Mouse (Mus musculus): ENCODE results near the gene Eif4enif1. TPM values are rescaled to one million over a fixed set of nuclear protein-coding genes. Genes with fewer than 3 reads are reported as not detected.
A peak's percentile ranks its signal among the peaks of the same experiment; 100 is the strongest.
"Not testable (repeated sequence)": the region's sequence is repeated elsewhere in the genome, so short reads cannot be mapped to it uniquely, and the experiment has no call there.

The Eif4enif1 gene
- total RNA-seq, 4 experiments from 2014 or later = 46.4 to 69.5 (median 53.9) TPM

GRCm38 (mm10) chr11:3181971-3182370 lies 20.2 kb upstream of the Eif4enif1 start:
- DNase-seq = not testable (repeated sequence)

GRCm38 (mm10) chr11:3182707-3183106 lies 19.5 kb upstream of the Eif4enif1 start:
- not testable (repeated sequence) for DNase-seq

DNA sequence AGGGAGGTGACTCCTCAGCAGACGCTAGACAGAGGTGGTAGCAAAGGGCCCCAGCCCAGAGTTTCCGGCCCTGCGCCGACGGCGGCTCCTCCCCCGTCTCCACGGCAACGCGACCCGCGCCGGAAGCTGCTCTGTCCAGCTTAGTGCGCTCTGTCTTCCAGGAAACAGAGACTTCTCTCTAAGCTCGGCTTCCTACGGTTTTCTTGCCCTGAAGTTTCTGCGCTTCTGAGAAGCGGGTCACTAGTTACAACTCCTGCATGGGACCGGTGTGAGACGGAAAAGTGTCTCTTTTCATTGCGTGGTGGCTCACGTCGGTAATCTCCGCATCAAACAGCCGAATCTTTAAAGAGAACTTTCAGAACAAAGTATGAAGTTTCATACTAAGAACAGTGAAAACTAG lies 8.8 kb upstream of the Eif4enif1 start, which contains the start of gene Sfi1:
Gene Sfi1 (minus strand): TSS at position 101 of the 400 bp plus-strand sequence.
- no peak for DNase-seq

- DNase-seq = not testable (repeated sequence)
These were observed 1.6 kb upstream of the Eif4enif1 start for GRCm38 (mm10) chr11:3200636-3201035.

GRCm38 (mm10) chr11:3201326-3202230 lies 614 bp upstream of the Eif4enif1 start:
- DNase-seq = no peak

DNA sequence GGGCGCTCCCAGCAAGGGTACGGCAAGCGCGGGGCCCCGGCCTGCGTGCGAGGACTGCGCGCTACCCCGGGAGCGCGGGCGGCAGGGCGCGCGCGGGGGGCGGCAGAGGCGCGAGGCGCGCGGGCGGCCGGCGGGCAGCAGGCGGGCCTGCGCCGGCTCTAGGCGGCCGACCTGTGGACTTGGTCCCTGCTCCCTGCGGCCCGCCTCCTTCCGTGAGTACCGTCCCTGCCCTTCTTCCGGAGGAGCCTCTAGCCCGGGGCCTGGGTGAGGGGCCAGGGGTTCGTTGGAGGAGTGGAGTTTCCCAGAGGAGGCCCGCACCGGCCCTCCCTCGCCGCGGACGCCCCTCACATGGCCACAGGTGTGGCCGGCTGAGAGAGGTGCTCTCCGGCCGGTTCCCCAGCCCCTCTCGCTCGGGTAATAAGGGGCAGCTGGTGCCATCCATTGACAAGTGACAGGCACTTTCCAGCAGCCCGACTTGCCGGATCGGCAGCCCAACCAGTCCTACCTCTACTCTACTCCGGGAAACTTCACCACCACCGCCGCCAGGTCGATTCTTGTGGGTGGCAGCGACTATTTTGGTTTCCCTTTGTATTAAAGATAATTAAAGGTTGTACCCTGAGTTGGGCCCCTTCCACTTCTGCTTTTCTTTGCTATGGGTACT lies 719 bp downstream of the Eif4enif1 start:
- peak; percentile 62 for DNase-seq

- DNase-seq = no peak
These were observed 1.6 kb downstream of the Eif4enif1 start for GRCm38 (mm10) chr11:3203771-3204170.

GRCm38 (mm10) chr11:3205207-3205606 lies 3.0 kb downstream of the Eif4enif1 start:
- DNase-seq = no peak

DNA sequence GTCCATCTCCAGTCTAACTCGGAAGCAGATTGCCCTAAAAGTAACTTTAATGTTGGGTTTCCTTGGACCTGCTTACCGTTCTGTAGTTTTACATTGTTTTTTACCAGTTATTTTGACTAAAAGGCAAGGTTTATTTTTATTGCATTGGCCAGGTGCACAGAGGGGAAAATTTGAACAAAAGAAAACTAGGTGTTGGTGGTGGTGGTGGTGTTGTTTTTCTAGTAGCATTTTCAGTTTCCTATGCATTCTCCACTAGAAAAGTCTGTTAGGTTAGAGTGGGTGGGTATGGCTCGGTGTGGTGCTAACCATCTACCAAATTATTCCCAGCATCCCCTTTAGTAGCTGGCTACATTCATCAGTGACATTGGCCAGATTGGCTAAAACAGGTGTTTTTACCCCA lies 4.6 kb downstream of the Eif4enif1 start:
- DNase-seq = no peak

DNA sequence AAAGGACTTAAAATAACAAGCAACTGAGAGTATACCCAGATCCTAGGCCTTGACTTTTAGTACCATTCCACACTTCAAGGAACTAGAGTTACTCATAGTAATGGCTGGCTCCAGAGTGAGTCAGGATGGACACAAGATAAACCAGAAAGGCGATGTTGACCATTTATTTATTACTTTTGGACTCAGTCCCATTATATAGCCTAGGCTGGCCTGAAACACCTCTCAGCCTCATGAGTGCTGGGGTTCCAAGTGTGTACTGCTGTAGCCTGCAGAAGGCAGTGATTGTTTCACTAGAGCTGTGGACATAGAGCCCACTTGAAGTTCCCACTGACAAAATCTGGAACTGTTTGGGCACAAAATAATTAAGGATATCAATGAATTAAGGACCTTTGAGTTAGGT lies 10.3 kb downstream of the Eif4enif1 start:
- DNase-seq = no peak

GRCm38 (mm10) chr11:3223105-3223504 lies 20.9 kb downstream of the Eif4enif1 start:
- no peak for DNase-seq

- no peak for DNase-seq
These were observed 24.9 kb downstream of the Eif4enif1 start for GRCm38 (mm10) chr11:3227113-3227512.

DNA sequence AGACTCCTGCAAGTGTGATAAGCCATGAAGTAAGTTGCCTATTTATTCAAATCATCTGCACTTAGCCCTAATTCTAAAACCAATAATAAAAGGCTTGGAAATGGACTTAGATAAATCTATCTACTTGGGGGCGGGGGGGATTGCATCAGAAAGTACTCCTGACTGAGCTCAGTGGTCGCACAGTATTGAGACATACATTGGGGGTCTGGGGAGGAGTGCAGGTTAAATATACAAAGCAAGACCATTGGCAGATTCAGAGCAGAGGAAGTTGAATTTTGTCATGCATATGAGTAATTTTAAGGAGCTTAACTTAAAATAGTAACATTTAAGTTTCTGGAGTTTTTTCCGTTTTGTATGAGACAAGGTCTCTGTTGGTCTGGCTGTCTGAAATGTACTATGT lies 30.1 kb downstream of the Eif4enif1 start:
- no peak for DNase-seq

DNA sequence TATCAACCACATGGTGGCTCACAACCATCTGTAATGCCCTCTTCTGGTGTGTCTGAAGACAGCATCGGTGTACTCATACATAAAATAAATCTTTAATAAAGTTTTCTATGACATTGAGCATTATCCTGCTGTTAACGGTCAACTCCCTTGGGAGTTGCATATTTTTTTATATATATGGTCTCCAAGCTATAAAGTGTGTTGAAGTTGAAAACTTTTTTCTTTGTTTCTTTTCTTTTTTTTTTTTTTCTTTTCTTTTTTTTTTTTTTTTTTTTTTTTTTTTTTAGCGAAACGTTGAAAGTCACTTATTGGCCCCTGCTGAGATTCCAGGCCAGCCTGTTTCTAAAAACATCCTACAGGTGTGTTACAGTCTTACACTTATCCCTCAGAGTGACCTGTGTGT lies 31.5 kb downstream of the Eif4enif1 start:
- no peak for DNase-seq

- DNase-seq = no peak
These were observed 33.1 kb downstream of the Eif4enif1 start for GRCm38 (mm10) chr11:3235277-3235676.

DNA sequence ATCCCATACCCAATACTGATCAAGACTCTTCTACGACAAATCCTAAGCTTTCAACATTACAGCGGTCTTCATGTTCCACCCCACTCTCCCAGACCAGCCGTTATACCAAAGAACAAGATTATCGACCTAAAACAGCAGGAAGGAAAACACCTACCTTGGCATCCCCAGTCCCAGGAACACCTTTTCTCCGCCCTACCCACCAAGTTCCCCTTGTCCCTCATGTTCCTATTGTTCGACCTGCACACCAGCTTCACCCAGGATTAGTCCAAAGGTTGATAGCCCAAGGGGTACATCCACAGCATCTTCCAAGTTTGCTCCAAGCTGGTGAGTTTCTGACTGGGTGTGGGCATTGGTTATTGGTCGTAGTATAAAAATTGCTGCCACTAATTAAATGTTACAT lies 40.2 kb downstream of the Eif4enif1 start:
- DNase-seq = no peak

GRCm38 (mm10) chr11:3243771-3244170 lies 41.6 kb downstream of the Eif4enif1 start:
- DNase-seq = no peak

DNA sequence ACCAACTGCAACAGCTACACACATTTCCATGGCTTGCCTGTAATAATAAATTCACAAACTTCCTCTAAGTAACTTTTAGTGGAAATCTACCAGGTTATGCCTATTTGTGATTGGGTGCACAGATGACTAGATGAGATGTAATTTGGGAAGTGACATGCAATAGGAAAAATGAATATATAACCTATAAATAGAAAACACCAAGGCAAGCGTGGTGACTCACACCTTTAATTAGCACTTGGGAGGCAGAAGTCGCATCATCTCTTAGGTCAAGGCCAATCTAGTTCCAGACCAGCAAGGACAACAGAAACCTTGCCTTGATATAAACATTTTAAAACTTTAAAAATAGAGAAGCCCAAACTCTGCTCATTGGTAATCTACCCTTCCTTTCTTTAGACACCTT lies 45.2 kb downstream of the Eif4enif1 start:
- no peak for DNase-seq

DNA sequence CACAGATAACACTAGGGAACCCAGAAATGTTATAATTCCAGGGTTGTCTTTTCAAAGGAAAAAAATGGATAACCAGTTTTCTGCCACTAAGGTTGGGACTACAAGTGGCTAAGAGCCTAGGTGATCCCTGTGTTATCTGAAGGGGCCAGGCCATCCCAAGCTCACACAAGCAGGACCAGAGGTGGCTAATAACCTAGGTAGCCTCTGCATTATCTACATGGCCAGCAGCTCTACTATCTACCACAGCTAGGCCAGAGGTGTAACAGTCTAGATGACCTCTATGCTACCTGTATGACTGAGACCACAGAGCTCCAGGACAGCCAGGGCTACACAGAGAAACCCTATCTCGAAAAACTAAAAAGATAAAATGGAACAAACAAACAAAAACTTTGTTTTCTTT lies 57.3 kb downstream of the Eif4enif1 start:
- no peak for DNase-seq

GRCm38 (mm10) chr11:3265291-3266078 lies 63.3 kb downstream of the Eif4enif1 start:
- DNase-seq = no peak

DNA sequence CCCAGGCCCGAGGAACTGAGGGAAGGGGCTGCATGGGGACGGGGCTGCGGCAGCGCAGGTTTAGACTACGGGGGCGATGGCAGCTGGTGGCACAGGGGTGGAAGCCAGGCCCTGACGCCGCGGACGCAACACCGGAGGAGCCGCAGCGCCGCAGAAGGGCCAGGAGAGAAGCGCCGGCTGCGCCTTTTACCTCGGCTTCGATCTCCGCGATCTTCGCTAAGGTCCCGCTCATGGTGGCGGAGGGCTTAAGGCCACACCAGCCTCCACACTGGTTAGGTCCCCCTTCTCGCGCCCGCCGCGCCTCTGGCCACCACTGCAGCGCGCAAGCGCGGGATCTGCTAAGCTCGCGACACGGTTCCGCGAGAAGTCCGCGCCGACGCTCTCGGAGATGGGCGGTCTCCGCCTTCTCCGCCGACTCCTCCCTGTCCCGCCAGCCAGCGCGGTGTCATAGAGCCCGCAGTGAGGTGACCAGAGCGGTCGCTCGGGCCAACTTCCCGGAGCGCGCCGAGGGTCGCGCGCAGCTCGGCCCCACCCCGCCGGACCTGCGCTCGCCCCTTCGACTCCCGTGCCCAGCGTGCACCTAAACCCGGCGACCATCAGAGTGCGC lies 64.0 kb downstream of the Eif4enif1 start, which contains the start of gene Drg1:
Gene Drg1 (minus strand): TSS at position 337 of the 607 bp plus-strand sequence.
- peak; percentile 91 for DNase-seq

DNA sequence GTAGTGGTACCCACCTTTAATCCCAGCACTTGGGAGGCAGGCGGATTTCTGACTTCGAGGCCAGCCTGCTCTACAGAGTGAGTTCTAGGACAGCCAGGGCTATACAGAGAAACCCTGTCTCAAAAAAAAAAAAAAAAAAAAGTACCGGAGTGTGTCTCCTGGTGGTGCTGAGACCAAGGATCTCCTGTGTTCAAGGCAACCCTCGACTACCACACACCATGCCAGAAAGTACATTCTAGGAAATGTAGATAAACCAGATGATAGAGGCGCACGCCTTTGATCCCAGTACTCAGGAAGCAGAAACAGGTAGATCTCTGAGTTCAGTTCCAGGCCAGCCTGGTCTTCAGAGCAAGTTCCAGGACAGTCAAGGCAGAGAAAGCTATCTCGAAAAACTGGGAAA lies 64.9 kb downstream of the Eif4enif1 start:
- no peak for DNase-seq
